Mouse (Mus musculus) intestine, postnatal 0 days (tissue): ENCODE data around the gene Dpm1. TPM values are rescaled to one million over a fixed set of nuclear protein-coding genes. Genes with fewer than 3 reads are reported as not detected.
A peak's percentile ranks its signal among the peaks of the same experiment; 100 is the strongest.

Experiments used
- ATAC-seq: fragments of 200-750 bp; cut with Nextera tagmentation; 2 replicates; pipeline ENCODE4 v1.8.0; 2017; ENCODE audit warnings: mild to moderate bottlenecking, moderate TSS enrichment, moderate library complexity
- H3K27ac ChIP-seq: fragments of 300-500 bp; sonication (generic); 2 replicates; pipeline ENCODE4 v1.5.1; 2014; ENCODE audit warnings: mild to moderate bottlenecking, low read depth, low read length, moderate library complexity
- H3K27me3 ChIP-seq: fragments of 300-500 bp; sonication (generic); replicated peaks from 2 replicates; pipeline ENCODE4 v1.6.1; 2014; ENCODE audit warnings: low read length, mixed read lengths; ENCODE audit not compliant: control insufficient read depth, insufficient read depth
- H3K36me3 ChIP-seq: fragments of 300-500 bp; sonication (generic); 2 replicates; pipeline ENCODE4 v1.6.1; 2014; ENCODE audit warnings: mild to moderate bottlenecking, moderate library complexity; ENCODE audit not compliant: control insufficient read depth, insufficient read depth
- H3K4me1 ChIP-seq: fragments of 300-500 bp; sonication (generic); replicated peaks from 2 replicates; pipeline ENCODE4 v1.6.1; 2014; ENCODE audit warnings: antibody characterized with exemption, low read length, mixed read lengths; ENCODE audit not compliant: control insufficient read depth, insufficient read depth
- H3K4me2 ChIP-seq: fragments of 300-500 bp; sonication (generic); replicated peaks from 2 replicates; pipeline ENCODE4 v1.6.1; 2014; ENCODE audit warnings: low read depth, mild to moderate bottlenecking, moderate library complexity
- H3K4me3 ChIP-seq: fragments of 300-500 bp; sonication (generic); 2 replicates; pipeline ENCODE4 v1.5.1; 2014; ENCODE audit warnings: low read depth, low read length
- H3K9ac ChIP-seq: fragments of 300-500 bp; sonication (generic); 2 replicates; pipeline ENCODE4 v1.6.1; 2014; ENCODE audit warnings: mild to moderate bottlenecking, low read depth, low read length
- H3K9me3 ChIP-seq: fragments of 300-500 bp; sonication (generic); 2 replicates; pipeline ENCODE4 v1.6.1; 2016; ENCODE audit warnings: mixed run types; ENCODE audit not compliant: control insufficient read depth
- CTCF ChIP-seq: sonication (generic); IDR thresholded peaks from 2 replicates; pipeline ENCODE4 v1.5.1; 2016; ENCODE audit warnings: low read depth, mild to moderate bottlenecking, control low read depth, antibody characterized with exemption, moderate library complexity
- WGBS: fragments of 180-500 bp; shearing (Covaris S2); extraction: QIAGEN DNeasy Blood & Tissue Kit; methylation state at CpG from one replicate; pipeline ENCODE4 v1.1.7; 2014; 5-methylcytosine and 5-hydroxymethylcytosine counted together
- polyA plus RNA-seq: library from polyadenylated mRNA; unstranded; fragments of >200 nt; fragmentation: Nextera tagmentation; extraction: Ambion mirVana; gene quantifications from 2 replicates; pipeline ENCODE4 v1.2.1, GENCODE M21; 2015

Dpm1 gene
- polyA plus RNA-seq, 1 experiment from 2014 or later, result 131 TPM

DNA sequence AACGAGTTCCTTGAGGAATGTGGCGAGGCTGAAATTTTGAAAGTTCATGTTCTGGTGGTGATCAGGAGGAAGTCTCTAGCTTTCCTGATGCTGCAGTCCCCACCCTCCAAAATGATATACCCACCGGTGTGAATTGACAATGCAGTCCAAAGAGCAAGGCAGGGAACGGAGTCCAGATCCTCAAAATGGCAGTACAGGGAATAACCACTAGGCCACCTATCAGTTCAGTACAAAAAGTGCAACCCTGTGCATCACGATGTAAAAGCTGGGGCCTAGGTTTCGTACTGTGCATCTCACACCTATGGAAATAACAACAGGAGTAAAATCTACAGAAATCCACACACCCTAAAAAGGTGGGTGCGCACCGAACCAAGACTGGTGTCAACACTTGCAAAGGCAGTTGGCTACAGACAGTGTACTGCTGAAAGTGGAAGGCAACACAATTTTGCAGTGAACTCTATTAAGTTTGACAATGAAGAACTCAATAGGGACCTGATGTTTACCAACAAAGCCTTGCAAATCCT, 25.9 kb downstream of the Dpm1 start:
- no peak for ATAC-seq

DNA sequence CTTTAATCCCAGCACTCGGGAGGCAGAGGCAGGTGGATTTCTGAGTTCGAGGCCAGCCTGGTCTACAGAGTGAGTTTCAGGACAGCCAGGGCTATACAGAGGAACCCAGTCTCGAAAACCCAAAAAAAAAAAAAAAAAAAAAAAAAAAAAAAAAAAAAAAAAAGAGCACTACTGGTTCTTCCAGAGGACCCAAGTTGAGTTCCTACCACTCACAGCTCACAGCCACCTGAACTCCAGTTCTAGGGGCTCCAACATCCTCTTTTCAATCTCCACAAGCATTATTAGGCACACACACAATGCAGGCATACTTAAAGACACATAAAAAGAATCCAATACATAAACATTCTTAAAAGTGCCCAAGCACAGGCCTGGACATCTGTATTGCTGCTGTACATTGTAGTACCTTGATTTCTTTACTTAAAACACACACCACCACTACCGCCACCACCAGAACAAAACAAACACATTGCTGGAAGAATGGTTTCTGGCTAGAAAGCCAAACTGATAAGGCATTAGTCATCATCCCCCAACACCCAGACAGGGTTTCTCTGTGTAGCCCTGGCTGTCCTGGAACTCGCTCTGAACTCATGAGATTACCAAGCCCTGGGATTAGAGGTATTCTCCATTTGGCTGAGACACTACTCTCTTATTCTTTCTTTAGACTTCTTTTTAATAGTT, 30.2 kb downstream of the Dpm1 start:
- ATAC-seq, result no peak
- Histone ChIP-seq H3K4me1 (peaks cover 5% of the 10 kb centered on the region; the same call in 1 of the 2 replicates), H3K27me3 (no peaks in the 10 kb centered on the region), H3K4me2 (no peak overlapping the region), H3K9ac (no peak overlapping the region), H3K27ac (no peak overlapping the region), H3K36me3 (peaks cover 10% of the 10 kb centered on the region), H3K9me3 (no peaks in the 10 kb centered on the region), H3K4me3 (no peak overlapping the region)
- no peak for TF ChIP-seq CTCF
- 58% methylated on average over 3 of the region's 5 CpGs for WGBS

More for the DNA sequence above, 25.9 kb downstream of the Dpm1 start:
- Histone ChIP-seq H3K9me3 (no peaks in the 10 kb centered on the region), H3K4me2 (peak overlapping the region; percentile 71), H3K9ac (no peak overlapping the region), H3K27me3 (no peaks in the 10 kb centered on the region), H3K36me3 (peaks cover 7% of the 10 kb centered on the region), H3K4me3 (peak overlapping the region; percentile 96), H3K4me1 (no peaks in the 10 kb centered on the region), H3K27ac (no peak overlapping the region)
- TF ChIP-seq CTCF, result 0 out of 2 replicates have a peak, but pooled peaks have one; percentile 26
- WGBS, result 62% methylated on average over 8 of the region's 8 CpGs

GRCm38 (mm10) chr2:168199476-168199875, 30.9 kb downstream of the Dpm1 start:
- Histone ChIP-seq H3K27me3 (no peaks in the 10 kb centered on the region), H3K9ac (no peak overlapping the region), H3K36me3 (peaks cover 10% of the 10 kb centered on the region), H3K27ac (no peak overlapping the region), H3K9me3 (no peaks in the 10 kb centered on the region), H3K4me2 (no peak overlapping the region), H3K4me1 (peaks cover 5% of the 10 kb centered on the region; the same call in 1 of the 2 replicates), H3K4me3 (no peak overlapping the region)
- TF ChIP-seq CTCF, result no peak
- WGBS, result 77% methylated on average over 4 of the region's 4 CpGs
- no peak for ATAC-seq

DNA sequence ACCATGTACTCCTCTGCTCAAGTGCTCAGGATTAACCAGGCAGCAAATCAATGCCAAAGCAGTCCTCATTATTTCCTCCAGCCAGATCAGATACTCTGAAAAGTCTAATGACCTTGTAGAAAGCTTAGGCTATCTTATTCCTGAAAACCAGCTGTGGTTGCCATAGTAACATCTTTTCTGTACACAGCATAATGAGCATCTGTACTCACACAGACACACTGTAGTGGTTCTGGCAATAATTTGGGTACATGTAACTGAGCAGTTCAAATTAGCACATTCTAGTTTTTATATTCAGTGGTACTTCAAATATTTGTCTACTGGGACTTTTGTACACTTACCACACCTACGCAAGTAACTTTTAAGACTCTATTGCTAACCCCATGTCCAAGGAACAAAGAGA, 32.0 kb downstream of the Dpm1 start:
- H3K9me3 ChIP-seq, result no peaks in the 10 kb centered on the region
- no peaks in the 10 kb centered on the region for H3K27me3 ChIP-seq
- H3K4me2 ChIP-seq, result no peak overlapping the region
- H3K27ac ChIP-seq, result no peak overlapping the region
- 61% methylated on average over 1 of the region's 1 CpGs for WGBS
- peaks cover 10% of the 10 kb centered on the region for H3K36me3 ChIP-seq
- H3K9ac ChIP-seq, result no peak overlapping the region
- no peak overlapping the region for H3K4me3 ChIP-seq
- TF ChIP-seq CTCF, result no peak
- no peak for ATAC-seq
- H3K4me1 ChIP-seq, result peaks cover 5% of the 10 kb centered on the region; the same call in 1 of the 2 replicates

DNA sequence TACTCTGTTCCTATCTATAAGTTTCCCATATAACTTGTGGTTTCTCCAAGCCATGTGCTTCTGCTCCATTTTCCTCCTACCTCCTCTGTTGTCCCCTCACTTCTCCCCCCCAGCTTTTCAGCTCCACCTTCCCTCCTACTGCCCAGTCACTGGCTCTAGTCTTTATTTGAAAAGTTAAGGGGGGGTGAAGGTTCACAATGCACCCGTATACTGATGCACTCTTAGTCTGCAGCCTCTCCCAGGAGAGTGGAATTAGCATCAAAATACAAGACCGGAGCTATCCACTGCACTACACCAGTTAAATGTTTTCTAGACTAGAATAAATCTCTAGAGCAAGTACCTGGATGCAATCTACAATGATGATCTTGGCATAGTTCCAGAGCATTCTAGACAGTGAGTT, 34.7 kb downstream of the Dpm1 start:
- 47% methylated on average over 2 of the region's 2 CpGs for WGBS

DNA sequence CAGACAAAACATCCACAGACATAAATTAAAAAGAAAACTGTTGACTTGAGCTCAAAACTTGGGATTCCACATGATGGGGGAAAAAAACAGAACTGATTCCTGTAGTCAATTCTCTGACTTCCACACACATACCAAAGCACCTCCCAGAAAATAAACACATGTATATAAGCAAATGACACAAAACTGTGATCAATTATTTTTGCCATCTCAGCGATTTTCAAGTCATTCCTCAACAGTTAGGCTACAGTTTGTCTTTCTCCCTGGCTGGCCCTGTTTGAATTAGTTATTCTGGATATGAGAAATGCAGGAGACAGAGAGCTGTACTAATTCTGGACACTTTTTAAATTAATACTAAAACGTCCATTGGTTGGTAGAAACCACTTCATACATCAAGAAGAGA, 36.7 kb downstream of the Dpm1 start:
- Histone ChIP-seq H3K36me3 (peaks cover 8% of the 10 kb centered on the region), H3K9me3 (no peaks in the 10 kb centered on the region), H3K27ac (no peak overlapping the region), H3K4me2 (no peak overlapping the region), H3K27me3 (no peaks in the 10 kb centered on the region), H3K4me1 (peaks cover 3% of the 10 kb centered on the region; the same call in 1 of the 2 replicates), H3K4me3 (no peak overlapping the region), H3K9ac (no peak overlapping the region)
- 52% methylated on average over 2 of the region's 2 CpGs for WGBS
- TF ChIP-seq CTCF, result no peak
- ATAC-seq, result no peak

More for the DNA sequence above, 34.7 kb downstream of the Dpm1 start:
- Histone ChIP-seq H3K9ac (no peak overlapping the region), H3K4me1 (peaks cover 5% of the 10 kb centered on the region; the same call in 1 of the 2 replicates), H3K9me3 (no peaks in the 10 kb centered on the region), H3K4me2 (no peak overlapping the region), H3K36me3 (peaks cover 10% of the 10 kb centered on the region), H3K27me3 (no peaks in the 10 kb centered on the region), H3K4me3 (no peak overlapping the region), H3K27ac (no peak overlapping the region)
- TF ChIP-seq CTCF, result no peak
- ATAC-seq, result no peak
